Mouse (Mus musculus) retina, adult 2 months (tissue): Measurements from ENCODE around the gene Gdf1.
A peak's percentile ranks its signal among the peaks of the same experiment; 100 is the strongest.

Source experiments
- DNase-seq: peaks from one replicate; pipeline ENCODE4 v3.0.0-alpha.2; 2012; ENCODE audit warnings: low read depth, low spot score

Gene Gdf1

GRCm38 (mm10) chr8:70329124-70329834 lies at the start of gene Gdf1:
Gene Gdf1 (plus strand): TSS chr8:70329817.
- no peak for DNase-seq

- DNase-seq, result no peak
Observed at GRCm38 (mm10) chr8:70281001-70281400, 48.6 kb upstream of the Gdf1 start.

GRCm38 (mm10) chr8:70282603-70283135 lies 46.9 kb upstream of the Gdf1 start, which contains the start of gene Homer3:
Gene Homer3 (plus strand): TSS chr8:70282827.
- DNase-seq, result peak; percentile 94

- no peak for DNase-seq
Observed at GRCm38 (mm10) chr8:70283136-70284077, 46.2 kb upstream of the Gdf1 start.

GRCm38 (mm10) chr8:70284421-70284820 lies 45.2 kb upstream of the Gdf1 start:
- no peak for DNase-seq

- DNase-seq, result no peak
Observed at GRCm38 (mm10) chr8:70285304-70285703, 44.3 kb upstream of the Gdf1 start.

GRCm38 (mm10) chr8:70286737-70287136 lies 42.9 kb upstream of the Gdf1 start:
- DNase-seq, result no peak

GRCm38 (mm10) chr8:70293988-70294405 lies 35.6 kb upstream of the Gdf1 start:
- DNase-seq, result no peak

- DNase-seq, result no peak
Observed at GRCm38 (mm10) chr8:70300881-70301280, 28.7 kb upstream of the Gdf1 start.

GRCm38 (mm10) chr8:70302358-70302890 lies 27.2 kb upstream of the Gdf1 start, which contains the start of the genes Ddx49 and Cope:
Gene Ddx49 (minus strand): TSS chr8:70302489.
Gene Cope (plus strand): TSS chr8:70302518.
- peak; percentile 90 for DNase-seq

GRCm38 (mm10) chr8:70302901-70303300 lies 26.7 kb upstream of the Gdf1 start:
- DNase-seq, result no peak

- DNase-seq, result no peak
Observed at GRCm38 (mm10) chr8:70309311-70309710, 20.3 kb upstream of the Gdf1 start.

- DNase-seq, result no peak
Observed at GRCm38 (mm10) chr8:70313399-70313798, 16.2 kb upstream of the Gdf1 start.

- DNase-seq, result peak; percentile 37
Observed at GRCm38 (mm10) chr8:70315624-70316510, 13.8 kb upstream of the Gdf1 start, which contains the start of gene Cers1. Gene Cers1 (plus strand): TSS chr8:70315775.

GRCm38 (mm10) chr8:70316511-70317504 lies 12.8 kb upstream of the Gdf1 start:
- DNase-seq, result no peak

GRCm38 (mm10) chr8:70317872-70318271 lies 11.7 kb upstream of the Gdf1 start:
- no peak for DNase-seq

GRCm38 (mm10) chr8:70323716-70324115 lies 5.9 kb upstream of the Gdf1 start:
- no peak for DNase-seq

- DNase-seq, result no peak
Observed at GRCm38 (mm10) chr8:70327512-70327911, 2.1 kb upstream of the Gdf1 start.
